Mouse (Mus musculus) forebrain, embryonic 13.5 days (tissue): ENCODE measurements around the gene Kcna6. TPM values are rescaled to one million over a fixed set of nuclear protein-coding genes. Genes with fewer than 3 reads are reported as not detected.

ENCODE experiments used
- ATAC-seq: fragments of 200-750 bp; cut with Nextera tagmentation; 2 replicates; pipeline ENCODE4 v1.8.0; 2017
- H3K27ac ChIP-seq: fragments of 300-500 bp; sonication (generic); 2 replicates; pipeline ENCODE4 v1.5.1; 2015; ENCODE audit warnings: inconsistent platforms, mild to moderate bottlenecking, moderate library complexity
- H3K27me3 ChIP-seq: fragments of 300-500 bp; sonication (generic); 2 replicates; pipeline ENCODE4 v1.6.1; 2015; ENCODE audit warnings: mild to moderate bottlenecking, inconsistent platforms
- H3K36me3 ChIP-seq: fragments of 300-500 bp; sonication (generic); 2 replicates; pipeline ENCODE4 v1.6.1; 2015; ENCODE audit warnings: mild to moderate bottlenecking, inconsistent platforms; ENCODE audit not compliant: poor library complexity, severe bottlenecking
- H3K4me1 ChIP-seq: fragments of 300-500 bp; sonication (generic); 2 replicates; pipeline ENCODE4 v1.6.1; 2015; ENCODE audit warnings: inconsistent platforms
- H3K4me2 ChIP-seq: fragments of 300-500 bp; sonication (generic); 2 replicates; pipeline ENCODE4 v1.6.1; 2015; ENCODE audit warnings: inconsistent platforms, mild to moderate bottlenecking, moderate library complexity
- H3K4me3 ChIP-seq: fragments of 300-500 bp; sonication (generic); 2 replicates; pipeline ENCODE4 v1.5.1; 2015; ENCODE audit warnings: mild to moderate bottlenecking, inconsistent platforms
- H3K9ac ChIP-seq: fragments of 300-500 bp; sonication (generic); 2 replicates; pipeline ENCODE4 v1.6.1; 2015; ENCODE audit warnings: mild to moderate bottlenecking, inconsistent platforms
- H3K9me3 ChIP-seq: fragments of 300-500 bp; sonication (generic); replicated peaks from 2 replicates; pipeline ENCODE4 v1.6.1; 2016; ENCODE audit warnings: inconsistent platforms
- WGBS: fragments of 180-500 bp; shearing (Covaris S2); methylation state at CpG from one replicate; pipeline ENCODE4 v1.1.7; 2015; 5-methylcytosine and 5-hydroxymethylcytosine counted together
- polyA plus RNA-seq: library from polyadenylated mRNA; unstranded; fragments of >200 nt; fragmentation: Nextera tagmentation; extraction: Ambion mirVana; gene quantifications from 2 replicates; pipeline ENCODE4 v1.2.1, GENCODE M21; 2015

The Kcna6 gene
- polyA plus RNA-seq, 1 experiment from 2014 or later, result 4.3 TPM

DNA sequence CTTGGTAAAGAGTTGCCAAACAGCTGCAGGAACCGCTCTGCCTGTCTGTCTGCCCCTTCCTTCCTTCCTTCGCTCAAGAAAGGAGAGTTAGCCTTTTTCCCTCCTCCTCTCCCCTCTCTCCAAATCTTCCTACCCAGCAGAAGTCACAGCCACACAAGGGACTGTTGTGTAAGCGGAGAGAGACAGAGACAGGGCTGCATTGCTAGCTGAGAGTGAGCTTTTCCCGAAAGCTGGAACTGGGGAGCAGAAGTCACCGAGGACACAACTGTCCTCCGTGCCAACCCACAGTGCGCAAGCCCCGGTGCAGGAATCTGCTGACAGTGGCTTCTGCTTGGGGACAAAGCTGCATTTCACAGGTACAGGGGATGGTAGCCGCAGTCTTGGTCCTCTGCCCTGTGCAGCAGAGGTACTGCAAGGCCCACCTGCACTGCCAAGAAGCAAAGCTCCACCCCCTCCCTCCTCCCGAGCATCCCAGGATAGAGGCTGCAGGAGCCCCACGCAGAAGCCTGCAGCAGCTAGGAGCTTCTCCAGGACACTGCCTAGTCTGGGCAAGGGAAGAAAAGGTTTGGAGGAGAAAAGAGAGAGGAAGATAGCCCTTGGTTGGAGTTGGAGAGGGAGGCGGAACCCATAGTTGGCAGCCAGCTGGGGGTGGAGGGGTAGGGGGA is 21.9 kb downstream of the Kcna6 start:
- no peaks in the 10 kb centered on the region for H3K36me3 ChIP-seq
- no peaks in the 10 kb centered on the region for H3K9me3 ChIP-seq
- no peaks in the 10 kb centered on the region for H3K4me1 ChIP-seq
- H3K27me3 ChIP-seq, result no peaks in the 10 kb centered on the region
- H3K27ac ChIP-seq, result no peak overlapping the region
- WGBS, result 79% methylated on average over 12 of the region's 12 CpGs
- no peak overlapping the region for H3K9ac ChIP-seq
- no peak overlapping the region for H3K4me2 ChIP-seq
- no peak for ATAC-seq
- no peak overlapping the region for H3K4me3 ChIP-seq

DNA sequence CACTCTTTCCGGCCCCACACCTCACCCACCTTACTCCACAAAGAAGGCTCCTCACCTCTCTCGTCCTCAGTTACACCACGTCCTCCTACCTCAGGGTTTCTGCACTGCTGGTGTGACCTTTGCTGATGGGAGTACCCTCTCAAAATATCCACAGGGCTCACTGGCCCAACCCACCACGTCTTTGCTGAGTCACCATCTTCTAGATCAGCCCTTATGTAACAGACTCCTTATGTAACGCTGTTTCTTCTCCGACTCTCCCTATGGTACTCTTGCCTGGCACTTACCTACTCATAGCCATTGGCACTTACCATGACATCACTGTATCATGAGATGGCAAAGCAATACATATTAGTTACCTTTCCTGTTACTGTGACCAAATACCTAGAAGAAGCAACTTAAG is 27.9 kb downstream of the Kcna6 start:
- Histone ChIP-seq H3K36me3 (no peaks in the 10 kb centered on the region), H3K9me3 (no peaks in the 10 kb centered on the region), H3K4me3 (no peak overlapping the region), H3K27me3 (no peaks in the 10 kb centered on the region), H3K9ac (no peak overlapping the region), H3K4me2 (no peak overlapping the region), H3K27ac (no peak overlapping the region), H3K4me1 (no peaks in the 10 kb centered on the region)
- 80% methylated on average over 6 of the region's 6 CpGs for WGBS
- no peak for ATAC-seq

GRCm38 (mm10) chr6:126705936-126706335 is 34.5 kb downstream of the Kcna6 start:
- Histone ChIP-seq H3K4me3 (no peak overlapping the region), H3K4me1 (peaks cover 11% of the 10 kb centered on the region), H3K36me3 (no peaks in the 10 kb centered on the region), H3K27ac (no peak overlapping the region), H3K9me3 (no peaks in the 10 kb centered on the region), H3K27me3 (peaks cover 13% of the 10 kb centered on the region; the same call in 1 of the 2 replicates), H3K9ac (no peak overlapping the region), H3K4me2 (no peak overlapping the region)
- WGBS, result 84% methylated on average over 6 of the region's 6 CpGs
- peak; percentile 29; the same call in 1 of the 2 replicates for ATAC-seq

DNA sequence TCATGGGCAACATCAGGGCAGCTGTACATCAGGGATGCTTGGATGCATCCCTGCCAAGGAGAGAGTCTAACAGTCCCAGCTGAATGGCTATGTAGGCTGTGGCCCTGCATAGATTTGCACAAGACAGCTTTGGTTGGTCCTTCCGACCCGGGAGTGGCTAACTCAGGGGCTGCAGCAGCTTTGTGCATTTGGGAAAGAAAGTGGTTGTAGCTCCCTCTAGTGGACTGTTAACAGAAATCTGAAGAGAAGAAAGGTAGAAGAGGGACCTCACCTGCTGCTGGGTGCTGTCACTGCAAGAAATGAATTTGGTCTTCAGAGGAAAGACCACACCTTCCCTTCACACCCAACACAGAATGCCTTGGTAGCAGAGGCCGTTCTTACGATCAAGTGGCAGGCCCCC is 36.0 kb downstream of the Kcna6 start:
- 31% methylated on average over 4 of the region's 4 CpGs for WGBS
- 0 out of 2 replicates have a peak, but pooled peaks have one; percentile 25 for ATAC-seq
- H3K36me3 ChIP-seq, result no peaks in the 10 kb centered on the region
- no peaks in the 10 kb centered on the region for H3K9me3 ChIP-seq
- peaks cover 11% of the 10 kb centered on the region for H3K4me1 ChIP-seq
- H3K4me3 ChIP-seq, result no peak overlapping the region
- no peak overlapping the region for H3K9ac ChIP-seq
- no peak overlapping the region for H3K27ac ChIP-seq
- H3K27me3 ChIP-seq, result peaks cover 13% of the 10 kb centered on the region; the same call in 1 of the 2 replicates
- H3K4me2 ChIP-seq, result no peak overlapping the region

- no peaks in the 10 kb centered on the region for H3K9me3 ChIP-seq
- 3% methylated on average over 12 of the region's 12 CpGs for WGBS
- peaks cover 11% of the 10 kb centered on the region for H3K4me1 ChIP-seq
- H3K4me2 ChIP-seq, result peak overlapping the region; percentile 38
- H3K27ac ChIP-seq, result no peak overlapping the region
- no peak overlapping the region; the same call in 1 of the 2 replicates for H3K9ac ChIP-seq
- no peaks in the 10 kb centered on the region for H3K36me3 ChIP-seq
- ATAC-seq, result peak; percentile 89
- no peak overlapping the region for H3K4me3 ChIP-seq
- peaks cover 13% of the 10 kb centered on the region; the same call in 1 of the 2 replicates for H3K27me3 ChIP-seq
Measured at GRCm38 (mm10) chr6:126702116-126702515, 38.4 kb downstream of the Kcna6 start.

DNA sequence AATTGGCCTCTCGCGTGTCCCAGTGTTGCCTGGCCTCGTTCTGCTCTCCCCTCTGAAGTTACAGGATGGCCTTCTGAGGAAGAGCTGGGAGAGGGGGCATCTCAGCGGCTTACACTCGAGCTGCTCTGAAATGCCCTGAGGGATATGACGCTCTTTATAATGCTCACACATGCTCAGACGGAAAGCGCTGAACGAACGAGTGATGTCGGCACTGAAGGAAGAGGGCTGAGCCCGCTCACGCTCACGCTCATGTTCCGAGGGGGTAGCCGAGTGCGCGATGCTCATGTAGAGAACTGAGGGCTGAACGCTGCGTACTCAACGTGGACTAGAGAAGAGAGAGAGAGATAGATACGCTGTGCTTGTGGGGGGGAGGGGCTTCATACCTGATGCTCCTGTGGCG is 39.3 kb downstream of the Kcna6 start:
- Histone ChIP-seq H3K36me3 (no peaks in the 10 kb centered on the region), H3K4me3 (no peak overlapping the region), H3K9me3 (no peaks in the 10 kb centered on the region), H3K27ac (no peak overlapping the region), H3K4me2 (0 out of 2 replicates have a peak overlapping the region, but pooled peaks have one; percentile 12), H3K4me1 (peaks cover 9% of the 10 kb centered on the region), H3K27me3 (peaks cover 13% of the 10 kb centered on the region; the same call in 1 of the 2 replicates), H3K9ac (no peak overlapping the region)
- no peak for ATAC-seq
- 77% methylated on average over 23 of the region's 23 CpGs for WGBS

- no peak overlapping the region for H3K4me3 ChIP-seq
- H3K4me1 ChIP-seq, result peaks cover 5% of the 10 kb centered on the region; the same call in 1 of the 2 replicates
- no peak overlapping the region for H3K27ac ChIP-seq
- no peak for ATAC-seq
- H3K4me2 ChIP-seq, result no peak overlapping the region
- no peak overlapping the region for H3K9ac ChIP-seq
- WGBS, result 82% methylated on average over 5 of the region's 5 CpGs
- peaks cover 13% of the 10 kb centered on the region; the same call in 1 of the 2 replicates for H3K27me3 ChIP-seq
- no peaks in the 10 kb centered on the region for H3K9me3 ChIP-seq
- H3K36me3 ChIP-seq, result no peaks in the 10 kb centered on the region
Measured at GRCm38 (mm10) chr6:126699995-126700394, 40.5 kb downstream of the Kcna6 start.

DNA sequence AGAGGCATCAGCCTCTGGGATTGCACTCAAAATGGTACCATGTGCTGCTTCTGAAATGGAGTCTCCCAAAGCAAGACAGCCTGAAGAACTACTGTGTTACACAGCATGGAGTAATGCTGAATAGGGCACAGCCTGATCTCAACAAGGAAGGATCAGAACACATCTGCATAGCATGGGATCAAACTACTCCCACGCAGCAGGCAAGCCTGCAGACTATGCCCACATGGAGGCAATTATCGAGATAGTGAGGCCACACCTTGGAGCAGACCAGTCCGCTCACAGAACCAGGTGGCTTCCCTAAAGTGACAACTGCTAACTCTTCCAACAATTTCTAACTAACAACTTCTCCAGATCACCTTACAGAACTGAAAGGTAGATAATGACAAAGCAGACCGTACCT is 53.4 kb downstream of the Kcna6 start:
- Histone ChIP-seq H3K9me3 (no peaks in the 10 kb centered on the region), H3K27ac (no peak overlapping the region), H3K4me3 (no peak overlapping the region), H3K9ac (no peak overlapping the region), H3K36me3 (no peaks in the 10 kb centered on the region), H3K4me2 (no peak overlapping the region), H3K27me3 (no peaks in the 10 kb centered on the region), H3K4me1 (no peaks in the 10 kb centered on the region)
- WGBS, result 71% methylated on average over 4 of the region's 4 CpGs
- ATAC-seq, result no peak

DNA sequence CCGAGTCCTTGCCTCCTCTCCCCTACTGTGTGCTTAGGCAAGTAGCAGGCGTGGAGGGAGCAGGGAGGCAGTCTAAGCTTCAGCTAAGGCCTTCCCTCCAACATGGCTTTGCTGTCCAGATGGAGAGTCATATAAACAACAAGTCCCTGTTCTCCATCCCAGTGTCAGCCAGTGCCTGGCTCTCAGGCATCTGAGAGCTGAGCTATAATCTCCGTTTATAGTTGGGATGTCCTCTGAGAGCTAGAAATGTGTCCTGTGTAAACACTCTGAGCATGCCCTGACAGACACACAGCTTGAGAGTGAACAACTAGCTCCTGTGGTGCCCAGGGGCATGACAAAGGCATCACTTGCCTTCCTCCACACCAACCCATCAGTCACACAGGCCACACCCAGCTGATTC is 55.3 kb downstream of the Kcna6 start:
- no peaks in the 10 kb centered on the region for H3K9me3 ChIP-seq
- H3K4me1 ChIP-seq, result no peaks in the 10 kb centered on the region
- H3K4me2 ChIP-seq, result no peak overlapping the region
- no peaks in the 10 kb centered on the region for H3K36me3 ChIP-seq
- H3K27me3 ChIP-seq, result no peaks in the 10 kb centered on the region
- no peak overlapping the region for H3K27ac ChIP-seq
- WGBS, result 69% methylated on average over 3 of the region's 3 CpGs
- no peak for ATAC-seq
- H3K4me3 ChIP-seq, result no peak overlapping the region
- no peak overlapping the region for H3K9ac ChIP-seq

- H3K9me3 ChIP-seq, result no peaks in the 10 kb centered on the region
- WGBS, result 63% methylated on average over 7 of the region's 7 CpGs
- no peaks in the 10 kb centered on the region for H3K36me3 ChIP-seq
- H3K9ac ChIP-seq, result no peak overlapping the region
- no peak overlapping the region for H3K27ac ChIP-seq
- H3K4me1 ChIP-seq, result no peaks in the 10 kb centered on the region
- H3K4me2 ChIP-seq, result no peak overlapping the region
- H3K27me3 ChIP-seq, result no peaks in the 10 kb centered on the region
- H3K4me3 ChIP-seq, result no peak overlapping the region
- ATAC-seq, result no peak
Measured at GRCm38 (mm10) chr6:126678961-126679360, 61.5 kb downstream of the Kcna6 start.

GRCm38 (mm10) chr6:126667001-126667400 is 73.5 kb downstream of the Kcna6 start:
- H3K9ac ChIP-seq, result no peak overlapping the region
- no peaks in the 10 kb centered on the region for H3K36me3 ChIP-seq
- no peak overlapping the region for H3K4me3 ChIP-seq
- no peak overlapping the region for H3K27ac ChIP-seq
- no peaks in the 10 kb centered on the region for H3K9me3 ChIP-seq
- 0 out of 2 replicates have a peak, but pooled peaks cover 3% of the 10 kb centered on the region for H3K27me3 ChIP-seq
- ATAC-seq, result no peak
- no peak overlapping the region for H3K4me2 ChIP-seq
- no peaks in the 10 kb centered on the region for H3K4me1 ChIP-seq
- WGBS, result 87% methylated on average over 5 of the region's 5 CpGs

DNA sequence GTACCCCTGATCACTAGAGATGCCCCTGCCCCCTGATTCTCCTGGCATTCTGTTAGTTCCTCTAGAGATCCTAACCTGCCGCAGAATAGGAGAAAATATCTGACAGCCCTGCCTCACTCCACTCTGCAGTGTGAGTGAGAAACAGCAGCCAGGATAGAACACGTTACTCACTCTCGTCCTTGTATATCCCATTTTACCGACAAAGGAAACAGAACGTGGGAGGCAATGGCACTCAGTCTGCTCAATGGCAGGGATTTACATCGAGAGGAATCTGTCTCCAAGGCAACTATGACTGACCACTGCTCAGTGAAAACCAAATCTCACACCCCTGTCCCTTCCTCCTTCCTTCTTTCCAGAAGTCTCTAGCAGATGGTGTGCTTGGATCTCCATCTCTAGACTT is 74.4 kb downstream of the Kcna6 start:
- WGBS, result 46% methylated on average over 6 of the region's 6 CpGs

GRCm38 (mm10) chr6:126664569-126664968 is 75.9 kb downstream of the Kcna6 start:
- Histone ChIP-seq H3K27ac (no peak overlapping the region), H3K36me3 (no peaks in the 10 kb centered on the region), H3K9me3 (no peaks in the 10 kb centered on the region), H3K4me1 (no peaks in the 10 kb centered on the region), H3K27me3 (0 out of 2 replicates have a peak, but pooled peaks cover 3% of the 10 kb centered on the region), H3K4me3 (no peak overlapping the region), H3K9ac (no peak overlapping the region), H3K4me2 (no peak overlapping the region)
- WGBS, result 74% methylated on average over 3 of the region's 3 CpGs
- no peak for ATAC-seq

More for the DNA sequence above, 74.4 kb downstream of the Kcna6 start:
- no peak for ATAC-seq
- no peaks in the 10 kb centered on the region for H3K9me3 ChIP-seq
- H3K4me3 ChIP-seq, result no peak overlapping the region
- no peaks in the 10 kb centered on the region for H3K4me1 ChIP-seq
- no peaks in the 10 kb centered on the region for H3K36me3 ChIP-seq
- H3K4me2 ChIP-seq, result no peak overlapping the region
- no peak overlapping the region for H3K27ac ChIP-seq
- H3K9ac ChIP-seq, result no peak overlapping the region
- H3K27me3 ChIP-seq, result 0 out of 2 replicates have a peak, but pooled peaks cover 3% of the 10 kb centered on the region
